Mouse (Mus musculus) small intestine, adult 2 months (tissue): ENCODE measurements at regions not wholly inside any gene's neighbourhood (a gene's known extent, or its start where the extent isn't known, plus 50 kb on each side); places are given as distances from the start of the nearest gene placed in this dataset.

Source experiments
- H3K27ac ChIP-seq: fragments of 200-500 bp; 2 replicates; pipeline ENCODE4 v1.5.1; 2012; ENCODE audit warnings: low read depth, low read length, control low read depth, inconsistent platforms; ENCODE audit not compliant: insufficient read depth
- H3K27me3 ChIP-seq: fragments of 200-500 bp; 2 replicates; pipeline ENCODE4 v1.6.1; 2012; ENCODE audit warnings: mild to moderate bottlenecking, moderate library complexity, low read length, inconsistent platforms; ENCODE audit not compliant: control insufficient read depth, insufficient read depth
- H3K36me3 ChIP-seq: fragments of 200-500 bp; 2 replicates; pipeline ENCODE4 v1.6.1; 2012; ENCODE audit warnings: mild to moderate bottlenecking, low read length, control low read depth, inconsistent platforms; ENCODE audit not compliant: control insufficient read depth, insufficient read depth
- H3K4me1 ChIP-seq: fragments of 200-500 bp; 2 replicates; pipeline ENCODE4 v1.6.1; 2012; ENCODE audit warnings: low read length, inconsistent platforms, mixed read lengths; ENCODE audit not compliant: control insufficient read depth, insufficient read depth, insufficient read length
- H3K4me3 ChIP-seq: fragments of 200-500 bp; 2 replicates; pipeline ENCODE4 v1.5.1; 2012; ENCODE audit warnings: low read depth, mild to moderate bottlenecking, control low read depth, inconsistent platforms, low read length, moderate library complexity
- CTCF ChIP-seq: fragments of 200-500 bp; IDR thresholded peaks from 2 replicates; pipeline ENCODE4 v1.5.1; 2012; ENCODE audit warnings: low read depth, mild to moderate bottlenecking, control low read depth, inconsistent platforms, low read length, moderate library complexity, mixed read lengths; ENCODE audit not compliant: insufficient replicate concordance, insufficient read length; ENCODE audit errors: extremely low read depth
- POLR2A ChIP-seq: fragments of 200-500 bp; IDR thresholded peaks from 2 replicates; pipeline ENCODE4 v1.6.1; 2012; ENCODE audit warnings: low read depth, mild to moderate bottlenecking, control low read depth, inconsistent platforms, low read length, moderate library complexity
- WGBS: fragments of 180-500 bp; shearing (Covaris S2); methylation state at CpG from one replicate; pipeline ENCODE4 v1.1.7; 2018; 5-methylcytosine and 5-hydroxymethylcytosine counted together

DNA sequence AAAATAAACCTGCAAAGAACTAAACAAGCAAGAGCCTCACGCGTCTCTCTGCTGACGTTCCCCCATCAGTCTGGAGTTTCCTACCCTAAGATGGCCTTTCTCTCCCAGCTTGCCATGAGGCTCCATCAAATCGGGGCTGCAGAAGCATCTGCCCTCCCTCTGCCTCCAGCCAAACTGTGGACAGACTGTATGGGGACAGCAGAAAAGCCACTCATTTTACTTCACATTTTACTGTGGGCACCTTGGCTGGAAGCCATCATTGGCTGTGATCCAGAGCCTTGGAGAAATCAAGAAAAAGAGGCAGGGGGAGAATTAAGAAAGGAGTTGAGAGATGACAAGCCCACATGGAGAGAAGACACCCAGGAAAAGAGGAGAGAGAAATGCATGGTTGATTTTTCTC, 225.9 kb upstream of the 3110018I06Rik start:
- Histone ChIP-seq H3K36me3 (no peaks in the 10 kb centered on the region), H3K4me1 (no peaks in the 10 kb centered on the region), H3K27ac (no peak overlapping the region), H3K27me3 (no peaks in the 10 kb centered on the region), H3K4me3 (no peak overlapping the region)
- 85% methylated on average over 4 of the region's 4 CpGs for WGBS
- no peak for TF ChIP-seq POLR2A
- no peak for TF ChIP-seq CTCF

DNA sequence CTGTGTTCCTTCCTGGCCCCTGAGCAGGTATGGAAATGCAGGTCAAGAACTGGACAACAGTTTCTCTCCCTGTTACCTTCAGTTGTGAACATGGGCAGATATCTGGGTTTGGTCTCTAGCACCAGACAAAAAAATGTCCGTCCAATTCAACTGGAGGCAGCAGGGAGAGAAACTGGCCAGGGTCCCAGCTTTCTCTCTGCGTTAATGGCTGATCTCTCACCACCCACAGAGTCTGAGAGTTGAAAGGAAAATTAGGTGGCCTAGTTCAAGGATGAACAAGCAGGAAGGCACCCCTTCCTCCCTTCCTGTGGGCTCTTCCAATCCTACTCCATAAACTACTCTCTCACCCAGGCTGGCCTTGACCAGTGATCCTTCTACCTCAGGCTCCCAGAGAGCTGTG, 221.7 kb upstream of the 3110018I06Rik start:
- Histone ChIP-seq H3K27me3 (no peaks in the 10 kb centered on the region; the same call in 1 of the 2 replicates), H3K27ac (no peak overlapping the region), H3K36me3 (no peaks in the 10 kb centered on the region), H3K4me1 (no peaks in the 10 kb centered on the region), H3K4me3 (no peak overlapping the region)
- TF ChIP-seq POLR2A (no peak), CTCF (no peak)
- WGBS: 68% methylated on average over 2 of the region's 2 CpGs

DNA sequence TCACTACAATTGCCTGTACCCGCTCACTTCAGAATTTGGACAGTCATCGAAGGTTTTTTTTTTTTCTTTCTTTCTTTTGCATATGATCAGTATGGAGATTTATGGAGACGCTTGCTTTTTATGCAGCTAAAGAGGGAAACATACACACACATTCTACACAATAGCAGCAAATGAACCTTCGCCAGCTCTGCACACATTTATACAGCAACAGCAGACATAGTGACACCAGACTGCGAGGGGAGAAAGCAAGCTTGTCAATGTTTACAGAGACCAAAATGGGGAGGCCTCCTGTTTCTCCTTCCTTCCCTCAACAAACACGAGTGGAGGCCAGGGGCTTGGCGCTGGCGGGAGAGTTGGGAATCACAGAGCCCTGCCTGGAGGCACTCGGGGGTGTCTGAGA, 202.8 kb upstream of the 3110018I06Rik start:
- Histone ChIP-seq H3K27ac (no peak overlapping the region), H3K27me3 (no peaks in the 10 kb centered on the region), H3K4me3 (no peak overlapping the region), H3K4me1 (no peaks in the 10 kb centered on the region), H3K36me3 (no peaks in the 10 kb centered on the region)
- WGBS: 61% methylated on average over 9 of the region's 9 CpGs
- TF ChIP-seq CTCF (no peak), POLR2A (no peak)

DNA sequence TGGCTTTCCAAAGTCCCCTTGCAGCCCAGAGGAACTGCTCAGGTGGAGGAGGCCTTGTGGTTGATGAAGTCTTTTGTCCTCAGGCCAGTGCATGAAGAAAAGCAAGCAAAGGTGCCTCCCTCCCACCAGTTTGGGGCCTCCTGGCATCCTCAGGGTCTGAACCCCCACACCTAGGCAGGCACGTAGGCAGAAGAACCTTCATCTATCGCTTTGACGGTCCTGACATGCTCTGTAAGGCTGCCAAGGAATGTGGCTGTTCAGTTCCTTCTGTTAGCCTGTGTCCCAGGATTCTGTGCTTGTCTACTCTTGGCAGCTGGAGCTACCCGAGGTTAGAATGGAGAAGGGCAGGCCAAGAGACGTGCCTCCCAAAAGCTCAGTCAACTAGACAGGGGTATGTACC, 197.1 kb upstream of the 3110018I06Rik start:
- Histone ChIP-seq H3K27ac (no peak overlapping the region), H3K36me3 (no peaks in the 10 kb centered on the region), H3K4me1 (no peaks in the 10 kb centered on the region), H3K4me3 (no peak overlapping the region), H3K27me3 (no peaks in the 10 kb centered on the region)
- 78% methylated on average over 5 of the region's 5 CpGs for WGBS
- TF ChIP-seq POLR2A (no peak), CTCF (no peak)

DNA sequence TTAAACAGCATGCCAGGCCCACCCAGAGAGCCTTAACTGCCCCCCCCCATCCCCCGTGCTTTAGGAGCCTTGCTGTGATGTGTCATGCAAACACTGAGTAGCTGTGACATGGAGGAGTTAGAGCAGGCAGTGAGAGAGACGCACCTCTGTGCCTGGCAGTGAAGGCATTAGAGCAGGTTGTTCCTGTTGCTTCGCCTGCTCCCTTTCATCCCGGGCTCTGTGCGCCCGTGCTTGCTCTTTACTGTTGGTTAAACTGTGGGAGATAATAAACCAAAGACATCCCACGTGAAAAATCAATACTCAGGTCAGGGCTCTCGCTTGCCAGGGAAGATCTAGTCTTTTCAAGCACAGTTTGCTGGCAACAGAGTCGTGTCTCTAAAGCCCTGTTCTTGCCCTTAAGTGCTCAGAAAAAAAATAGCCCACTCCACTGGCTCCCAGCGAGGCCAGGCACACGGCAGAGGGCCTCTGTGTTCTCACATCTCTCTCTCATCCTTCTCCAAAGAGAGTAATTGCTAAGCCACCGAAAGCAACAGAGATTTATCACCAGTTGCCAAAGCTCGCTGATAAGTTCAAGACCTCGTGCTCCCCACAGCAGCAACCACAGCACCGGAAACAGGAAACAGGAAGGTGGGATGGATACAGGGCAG, 181.2 kb upstream of the 3110018I06Rik start:
- WGBS: 10% methylated on average over 15 of the region's 15 CpGs
- Histone ChIP-seq H3K27me3 (no peaks in the 10 kb centered on the region), H3K27ac (no peak overlapping the region), H3K36me3 (no peaks in the 10 kb centered on the region), H3K4me3 (no peak overlapping the region), H3K4me1 (no peaks in the 10 kb centered on the region)
- TF ChIP-seq POLR2A (no peak), CTCF (no peak)

GRCm38 (mm10) chr12:107315446-107315845, 173.0 kb upstream of the 3110018I06Rik start:
- 94% methylated on average over 4 of the region's 4 CpGs for WGBS
- Histone ChIP-seq H3K4me3 (no peak overlapping the region), H3K36me3 (no peaks in the 10 kb centered on the region), H3K27me3 (no peaks in the 10 kb centered on the region), H3K27ac (no peak overlapping the region), H3K4me1 (no peaks in the 10 kb centered on the region)
- TF ChIP-seq CTCF (no peak), POLR2A (no peak)

- Histone ChIP-seq H3K36me3 (no peaks in the 10 kb centered on the region), H3K27ac (no peak overlapping the region), H3K27me3 (no peaks in the 10 kb centered on the region), H3K4me3 (no peak overlapping the region), H3K4me1 (no peaks in the 10 kb centered on the region)
- TF ChIP-seq CTCF (no peak), POLR2A (no peak)
- 78% methylated on average over 7 of the region's 7 CpGs for WGBS
Observed at GRCm38 (mm10) chr12:107322861-107323260, 165.6 kb upstream of the 3110018I06Rik start.

DNA sequence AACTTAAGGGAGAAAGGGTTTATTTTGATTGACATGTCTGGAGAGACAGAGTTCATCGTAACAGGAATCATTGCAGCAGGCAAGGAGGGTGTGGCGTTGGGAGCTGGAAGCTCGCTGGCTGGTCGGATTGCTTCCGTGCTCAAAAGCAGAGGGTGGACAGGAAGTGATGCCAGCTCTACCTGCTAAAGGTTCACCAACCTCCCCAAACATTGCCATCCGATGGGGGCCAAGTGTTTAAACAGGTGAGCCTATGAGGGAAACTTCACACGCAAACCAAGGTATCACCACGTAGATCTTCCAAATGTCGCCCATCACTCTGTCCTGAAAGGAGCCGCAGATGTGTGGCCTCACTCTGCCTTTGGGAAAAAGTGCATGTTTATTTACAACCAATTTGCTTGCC, 162.3 kb upstream of the 3110018I06Rik start:
- H3K27me3 ChIP-seq: no peaks in the 10 kb centered on the region
- 96% methylated on average over 10 of the region's 10 CpGs for WGBS
- TF ChIP-seq POLR2A: no peak
- TF ChIP-seq CTCF: no peak
- H3K27ac ChIP-seq: no peak overlapping the region
- no peaks in the 10 kb centered on the region for H3K4me1 ChIP-seq
- H3K4me3 ChIP-seq: no peak overlapping the region
- no peaks in the 10 kb centered on the region for H3K36me3 ChIP-seq
